Mouse (Mus musculus) spleen, embryonic (tissue): ENCODE data around the gene F11.

Experiments
- CTCF ChIA-PET: fragments of 350-600 bp; sonication (Branson Sonifier 250); formaldehyde crosslinking; loops from one replicate; lab custom pipeline; 2022; lab: Charles Lee

The F11 gene

GRCm38 (mm10) chr8:45246307-45246706 is 15.5 kb downstream of the F11 start:
- CTCF ChIA-PET, result no interaction called here

DNA sequence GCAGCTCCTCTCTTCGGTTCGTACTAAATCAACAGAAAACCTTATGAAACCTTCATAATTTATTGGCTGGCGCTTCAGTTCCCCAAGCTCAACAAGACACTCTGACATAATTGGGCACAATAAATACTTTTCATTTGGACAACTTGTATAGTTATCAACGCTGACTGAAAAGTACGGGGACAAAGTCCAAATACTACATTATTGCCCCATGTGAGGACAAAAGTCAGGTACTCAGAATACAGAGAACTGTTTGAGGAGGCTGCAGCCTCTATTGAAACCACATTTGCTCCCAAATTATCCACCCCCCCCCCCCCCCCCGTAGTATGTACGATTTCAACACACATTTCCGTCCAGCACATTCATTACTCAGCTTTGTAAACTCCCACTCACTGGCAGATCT is 22.5 kb downstream of the F11 start:
- CTCF ChIA-PET, result no interaction called here

DNA sequence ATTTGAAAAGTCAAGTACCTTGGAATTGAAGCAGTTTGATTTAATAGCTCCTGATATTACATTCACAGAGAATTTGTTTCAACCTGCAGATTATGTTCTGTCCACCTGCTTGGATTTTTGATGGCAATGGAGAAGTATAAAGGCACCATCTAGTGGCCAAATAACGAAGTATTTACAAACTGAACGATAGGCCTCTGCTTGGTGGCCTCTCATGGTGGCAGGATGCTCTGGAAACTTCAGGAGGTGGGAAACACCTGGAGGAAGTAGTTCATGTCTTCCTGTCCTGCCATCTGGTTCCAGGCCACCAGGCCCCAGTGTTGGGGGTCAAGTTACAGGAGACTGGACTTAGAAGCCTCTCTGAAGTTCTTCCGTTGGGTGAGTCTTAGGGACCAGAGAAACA is 23.5 kb downstream of the F11 start:
- CTCF ChIA-PET, result no interaction called here

DNA sequence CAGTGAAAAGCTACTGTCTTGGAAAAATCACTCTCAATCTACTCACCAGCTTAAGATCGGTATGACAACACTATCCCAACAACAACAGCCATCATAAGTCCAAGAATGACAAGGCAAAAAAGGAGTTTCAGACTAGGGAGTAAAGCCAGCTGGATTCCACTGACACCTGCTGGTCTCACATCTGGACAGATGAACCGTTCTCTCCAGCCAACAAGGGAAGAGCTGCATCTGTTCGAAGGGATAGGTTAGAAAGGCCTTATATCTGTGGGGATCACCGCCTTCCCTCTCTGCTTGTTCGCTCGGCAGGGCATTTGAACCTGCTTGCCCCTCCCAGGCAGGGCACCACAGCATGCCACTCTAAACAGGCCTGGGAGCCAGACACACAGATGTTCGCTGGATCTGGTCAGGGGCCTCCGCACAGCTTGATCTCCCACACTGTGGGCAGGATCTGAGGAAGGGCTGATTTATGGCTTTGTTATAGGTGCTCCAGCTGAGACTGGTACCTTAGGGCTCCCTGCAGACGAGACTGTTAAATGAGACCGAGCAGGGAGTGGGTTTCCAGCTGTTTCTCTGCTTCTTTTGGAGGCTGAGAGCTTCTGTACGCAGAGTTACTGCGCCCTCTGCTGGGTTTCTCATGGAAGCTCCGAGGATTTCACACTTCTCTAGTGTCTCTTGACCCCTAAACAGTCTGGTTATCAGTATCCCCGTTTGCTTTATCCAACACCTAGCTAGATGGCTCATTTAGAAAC is 25.5 kb downstream of the F11 start:
- CTCF ChIA-PET, result no interaction called here

DNA sequence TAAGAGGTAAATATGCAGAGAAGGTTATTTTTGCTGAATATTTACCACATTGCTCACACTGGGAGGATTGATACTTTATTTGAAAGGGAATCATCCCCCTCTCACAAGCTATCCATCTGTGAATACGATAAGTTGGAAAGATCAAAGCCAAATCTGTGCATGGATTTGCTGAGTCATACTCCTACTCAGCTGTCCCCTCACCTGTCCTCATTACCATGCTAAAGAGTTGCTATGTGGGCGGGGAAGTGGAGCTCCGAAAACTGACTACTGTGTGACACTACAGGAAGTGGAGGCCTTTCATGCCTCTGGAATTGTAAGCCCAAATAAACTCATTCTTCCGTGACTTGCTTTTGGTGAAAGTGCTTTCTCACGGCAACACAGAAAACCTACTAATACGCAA is 26.6 kb downstream of the F11 start:
- CTCF ChIA-PET, result no interaction called here

DNA sequence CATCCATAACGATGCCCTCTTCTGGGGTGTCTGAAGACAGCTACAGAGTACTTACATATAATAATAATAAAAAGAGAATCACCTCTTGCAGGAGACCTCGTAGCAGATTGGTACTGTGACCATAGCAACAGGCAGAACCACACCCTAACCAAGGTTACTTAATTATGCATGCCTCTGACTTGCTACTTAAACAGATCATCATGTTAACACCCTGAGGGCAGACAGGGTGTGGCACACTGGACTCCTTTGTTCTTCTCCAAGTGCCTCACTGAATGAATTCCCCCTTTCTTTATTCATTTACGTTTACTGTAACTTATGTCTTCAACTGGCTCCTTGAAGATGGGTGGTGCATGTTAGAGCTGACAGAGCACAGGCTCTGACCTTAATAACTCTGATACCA is 28.6 kb downstream of the F11 start:
- CTCF ChIA-PET, result no interaction called here

- CTCF ChIA-PET, result no interaction called here
These were observed 59.4 kb downstream of the F11 start for GRCm38 (mm10) chr8:45202476-45202875.

GRCm38 (mm10) chr8:45201605-45202004 is 60.2 kb downstream of the F11 start:
- CTCF ChIA-PET, result no interaction called here

- CTCF ChIA-PET, result no interaction called here
These were observed 64.5 kb downstream of the F11 start for GRCm38 (mm10) chr8:45197294-45197693.

DNA sequence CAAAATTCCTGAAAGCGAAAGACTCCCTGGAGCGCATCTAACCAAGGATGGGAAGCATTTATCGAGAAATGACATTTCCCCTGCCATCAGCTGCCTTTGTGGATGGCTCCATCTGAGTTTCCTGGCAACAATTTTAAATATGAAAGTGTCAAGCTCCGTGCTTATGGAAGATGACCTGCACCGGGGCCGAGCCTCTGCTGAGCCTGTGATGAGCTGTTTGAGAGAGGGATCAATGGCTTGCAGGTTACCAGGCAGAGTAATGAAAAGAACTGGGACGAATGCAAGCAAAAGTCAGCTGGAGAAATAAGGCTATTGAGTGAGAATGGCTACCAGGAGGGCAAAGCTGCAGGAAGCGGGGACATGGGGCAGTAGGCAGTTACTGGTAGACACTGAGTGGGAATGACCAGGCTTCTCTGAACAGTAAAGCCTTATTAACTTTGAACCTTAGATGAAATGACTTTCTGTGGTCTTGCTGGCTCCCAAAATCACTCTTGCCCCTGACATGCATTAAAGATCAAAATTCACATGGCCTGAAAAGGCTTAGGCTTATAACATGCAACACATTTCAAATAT is 65.8 kb downstream of the F11 start:
- CTCF ChIA-PET, result no interaction called here
